Mouse (Mus musculus): Measurements from ENCODE around the gene Gprin2. TPM values are rescaled to one million over a fixed set of nuclear protein-coding genes. Genes with fewer than 3 reads are reported as not detected.

Gprin2 gene
- polyA plus RNA-seq, 1 experiment, result 11.9 TPM

- DNase-seq (ENCODE audit: low read depth), result peak; percentile 10
- no peak for TF ChIP-seq POLR2A (IDR thresholded peaks at IDR 0.05; ENCODE audit: borderline replicate concordance, extremely low read depth, insufficient read depth, insufficient read length, poor library complexity, severe bottlenecking)
Observed at GRCm38 (mm10) chr14:34196706-34197105, 4.7 kb downstream of the Gprin2 start.

- DNase-seq (ENCODE audit: low read depth), result no peak
Observed at GRCm38 (mm10) chr14:34195466-34195865, 6.0 kb downstream of the Gprin2 start.

GRCm38 (mm10) chr14:34193879-34194278, 7.6 kb downstream of the Gprin2 start:
- no peak for DNase-seq (ENCODE audit: low read depth)
- TF ChIP-seq POLR2A (IDR thresholded peaks at IDR 0.05; ENCODE audit: borderline replicate concordance, extremely low read depth, insufficient read depth, insufficient read length, poor library complexity, severe bottlenecking) (no peak), CTCF (IDR thresholded peaks at IDR 0.05; ENCODE audit: borderline replicate concordance, extremely low read depth, insufficient read depth, insufficient read length) (no peak)

More at GRCm38 (mm10) chr14:34195466-34195865, 6.0 kb downstream of the Gprin2 start:
- TF ChIP-seq POLR2A (IDR thresholded peaks at IDR 0.05; ENCODE audit: borderline replicate concordance, extremely low read depth, insufficient read depth, insufficient read length, poor library complexity, severe bottlenecking), result no peak
- TF ChIP-seq CTCF (IDR thresholded peaks at IDR 0.05; ENCODE audit: borderline replicate concordance, extremely low read depth, insufficient read depth, insufficient read length), result no peak

- DNase-seq (ENCODE audit: low read depth), result no peak
- TF ChIP-seq POLR2A (IDR thresholded peaks at IDR 0.05; ENCODE audit: borderline replicate concordance, extremely low read depth, insufficient read depth, insufficient read length, poor library complexity, severe bottlenecking) (no peak), CTCF (IDR thresholded peaks at IDR 0.05; ENCODE audit: borderline replicate concordance, extremely low read depth, insufficient read depth, insufficient read length) (no peak)
Observed at GRCm38 (mm10) chr14:34190361-34190760, 11.1 kb downstream of the Gprin2 start.

GRCm38 (mm10) chr14:34188629-34189028, 12.8 kb downstream of the Gprin2 start:
- TF ChIP-seq CTCF (IDR thresholded peaks at IDR 0.05; ENCODE audit: borderline replicate concordance, extremely low read depth, insufficient read depth, insufficient read length) (peak; percentile 44; the same call in 1 of the 2 replicates), POLR2A (IDR thresholded peaks at IDR 0.05; ENCODE audit: borderline replicate concordance, extremely low read depth, insufficient read depth, insufficient read length, poor library complexity, severe bottlenecking) (no peak)
- DNase-seq (ENCODE audit: low read depth), result no peak

GRCm38 (mm10) chr14:34183101-34183500, 18.4 kb downstream of the Gprin2 start:
- DNase-seq (ENCODE audit: low read depth), result no peak
- no peak for TF ChIP-seq POLR2A (IDR thresholded peaks at IDR 0.05; ENCODE audit: borderline replicate concordance, extremely low read depth, insufficient read depth, insufficient read length, poor library complexity, severe bottlenecking)

- DNase-seq (ENCODE audit: low read depth), result no peak
- no peak for TF ChIP-seq POLR2A (IDR thresholded peaks at IDR 0.05; ENCODE audit: borderline replicate concordance, extremely low read depth, insufficient read depth, insufficient read length, poor library complexity, severe bottlenecking)
- TF ChIP-seq CTCF (IDR thresholded peaks at IDR 0.05; ENCODE audit: borderline replicate concordance, extremely low read depth, insufficient read depth, insufficient read length), result no peak
Observed at GRCm38 (mm10) chr14:34179351-34179750, 22.1 kb downstream of the Gprin2 start.

GRCm38 (mm10) chr14:34171107-34171506, 30.3 kb downstream of the Gprin2 start:
- TF ChIP-seq CTCF (IDR thresholded peaks at IDR 0.05; ENCODE audit: borderline replicate concordance, extremely low read depth, insufficient read depth, insufficient read length) (no peak), POLR2A (IDR thresholded peaks at IDR 0.05; ENCODE audit: borderline replicate concordance, extremely low read depth, insufficient read depth, insufficient read length, poor library complexity, severe bottlenecking) (no peak)
- no peak for DNase-seq (ENCODE audit: low read depth)

- peak; percentile 40 for DNase-seq (ENCODE audit: low read depth)
Observed at GRCm38 (mm10) chr14:34155752-34156151, 45.7 kb downstream of the Gprin2 start.

GRCm38 (mm10) chr14:34154601-34155337, 46.7 kb downstream of the Gprin2 start:
- TF ChIP-seq CTCF (IDR thresholded peaks at IDR 0.05; ENCODE audit: borderline replicate concordance, extremely low read depth, insufficient read depth, insufficient read length) (peak; percentile 78; the same call in 1 of the 2 replicates), POLR2A (IDR thresholded peaks at IDR 0.05; ENCODE audit: borderline replicate concordance, extremely low read depth, insufficient read depth, insufficient read length, poor library complexity, severe bottlenecking) (no peak)

More at GRCm38 (mm10) chr14:34155752-34156151, 45.7 kb downstream of the Gprin2 start:
- no peak for TF ChIP-seq CTCF (IDR thresholded peaks at IDR 0.05; ENCODE audit: borderline replicate concordance, extremely low read depth, insufficient read depth, insufficient read length)
- no peak for TF ChIP-seq POLR2A (IDR thresholded peaks at IDR 0.05; ENCODE audit: borderline replicate concordance, extremely low read depth, insufficient read depth, insufficient read length, poor library complexity, severe bottlenecking)

GRCm38 (mm10) chr14:34152342-34152741, 49.1 kb downstream of the Gprin2 start, which contains the start of gene Npy4r:
Npy4r (minus strand) TSS chr14:34152489.
- DNase-seq (ENCODE audit: low read depth), result peak; percentile 34
- TF ChIP-seq CTCF (IDR thresholded peaks at IDR 0.05; ENCODE audit: borderline replicate concordance, extremely low read depth, insufficient read depth, insufficient read length) (no peak), POLR2A (IDR thresholded peaks at IDR 0.05; ENCODE audit: borderline replicate concordance, extremely low read depth, insufficient read depth, insufficient read length, poor library complexity, severe bottlenecking) (no peak)

More at GRCm38 (mm10) chr14:34154601-34155337, 46.7 kb downstream of the Gprin2 start:
- DNase-seq (ENCODE audit: low read depth), result peak; percentile 73

- DNase-seq (ENCODE audit: low read depth), result no peak
- TF ChIP-seq CTCF (IDR thresholded peaks at IDR 0.05; ENCODE audit: borderline replicate concordance, extremely low read depth, insufficient read depth, insufficient read length) (no peak), POLR2A (IDR thresholded peaks at IDR 0.05; ENCODE audit: borderline replicate concordance, extremely low read depth, insufficient read depth, insufficient read length, poor library complexity, severe bottlenecking) (no peak)
Observed at GRCm38 (mm10) chr14:34142915-34143314, 58.5 kb downstream of the Gprin2 start.

All from brain, embryonic 14.5 days (tissue).